Mouse (Mus musculus) small intestine, adult 2 months (tissue): ENCODE data around the gene Phactr3. TPM values are rescaled to one million over a fixed set of nuclear protein-coding genes. Genes with fewer than 3 reads are reported as not detected.

Experiments used
- H3K27ac ChIP-seq: fragments of 200-500 bp; 2 replicates; pipeline ENCODE4 v1.5.1; 2012; ENCODE audit warnings: low read depth, low read length, control low read depth, inconsistent platforms; ENCODE audit not compliant: insufficient read depth
- H3K27me3 ChIP-seq: fragments of 200-500 bp; 2 replicates; pipeline ENCODE4 v1.6.1; 2012; ENCODE audit warnings: mild to moderate bottlenecking, moderate library complexity, low read length, inconsistent platforms; ENCODE audit not compliant: control insufficient read depth, insufficient read depth
- H3K36me3 ChIP-seq: fragments of 200-500 bp; 2 replicates; pipeline ENCODE4 v1.6.1; 2012; ENCODE audit warnings: mild to moderate bottlenecking, low read length, control low read depth, inconsistent platforms; ENCODE audit not compliant: control insufficient read depth, insufficient read depth
- H3K4me1 ChIP-seq: fragments of 200-500 bp; 2 replicates; pipeline ENCODE4 v1.6.1; 2012; ENCODE audit warnings: low read length, inconsistent platforms, mixed read lengths; ENCODE audit not compliant: control insufficient read depth, insufficient read depth, insufficient read length
- H3K4me3 ChIP-seq: fragments of 200-500 bp; 2 replicates; pipeline ENCODE4 v1.5.1; 2012; ENCODE audit warnings: low read depth, mild to moderate bottlenecking, control low read depth, inconsistent platforms, low read length, moderate library complexity
- CTCF ChIP-seq: fragments of 200-500 bp; IDR thresholded peaks from 2 replicates; pipeline ENCODE4 v1.5.1; 2012; ENCODE audit warnings: low read depth, mild to moderate bottlenecking, control low read depth, inconsistent platforms, low read length, moderate library complexity, mixed read lengths; ENCODE audit not compliant: insufficient replicate concordance, insufficient read length; ENCODE audit errors: extremely low read depth
- POLR2A ChIP-seq: fragments of 200-500 bp; IDR thresholded peaks from 2 replicates; pipeline ENCODE4 v1.6.1; 2012; ENCODE audit warnings: low read depth, mild to moderate bottlenecking, control low read depth, inconsistent platforms, low read length, moderate library complexity
- WGBS: fragments of 180-500 bp; shearing (Covaris S2); methylation state at CpG from one replicate; pipeline ENCODE4 v1.1.7; 2018; 5-methylcytosine and 5-hydroxymethylcytosine counted together
- polyA plus RNA-seq: library from polyadenylated mRNA; depleted of rRNA; stranded (reverse); fragments of >200 nt; gene quantifications from 2 replicates; pipeline ENCODE4 v1.2.3, GENCODE M21; 2012

Gene Phactr3
- polyA plus RNA-seq, 1 experiment: 0.10 TPM

DNA sequence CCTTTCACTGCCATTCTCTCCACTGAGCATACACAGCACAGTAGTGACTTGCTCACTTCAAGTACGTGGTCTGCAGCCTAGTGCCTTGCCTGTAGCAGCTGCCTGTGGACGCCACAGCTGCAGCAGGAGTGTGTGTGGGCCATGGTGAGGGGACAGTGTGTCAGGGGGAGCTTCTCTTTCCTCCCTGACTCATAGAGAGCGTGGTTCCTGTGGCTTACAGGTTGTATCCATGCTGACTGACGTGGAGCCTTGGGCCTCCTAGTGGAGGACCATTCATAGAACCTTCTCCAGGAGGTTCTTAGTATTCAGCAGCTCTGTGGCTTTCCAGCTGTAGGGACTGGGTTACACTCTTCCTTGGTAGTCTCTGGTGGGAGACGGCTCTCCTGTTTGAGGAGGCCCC lies 9.8 kb downstream of the Phactr3 start:
- Histone ChIP-seq H3K27ac (no peak overlapping the region), H3K36me3 (no peaks in the 10 kb centered on the region), H3K4me3 (no peak overlapping the region), H3K27me3 (no peaks in the 10 kb centered on the region), H3K4me1 (no peaks in the 10 kb centered on the region)
- WGBS: 55% methylated on average over 5 of the region's 5 CpGs
- no peak for TF ChIP-seq POLR2A
- TF ChIP-seq CTCF: no peak

DNA sequence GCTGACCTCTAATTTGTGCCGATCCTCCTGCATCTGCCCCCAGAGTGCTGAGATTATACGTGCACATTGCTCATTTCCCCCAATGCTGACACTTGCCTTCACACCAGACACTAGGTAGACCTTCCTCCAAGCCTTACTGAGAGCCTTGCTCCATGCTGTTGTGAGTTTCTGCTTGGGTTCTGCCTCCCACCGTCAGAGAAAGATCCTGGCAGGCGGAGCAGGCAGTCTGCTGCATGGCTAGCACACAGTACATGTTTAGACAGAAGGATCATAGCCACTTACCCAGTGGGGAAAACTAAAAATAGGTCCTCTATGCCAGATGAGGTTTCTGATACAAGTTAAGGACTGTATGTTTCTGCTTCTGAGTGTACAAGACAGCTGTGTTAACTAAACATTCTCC lies 10.4 kb downstream of the Phactr3 start:
- H3K4me3 ChIP-seq: no peak overlapping the region
- WGBS: 57% methylated on average over 4 of the region's 4 CpGs
- H3K4me1 ChIP-seq: no peaks in the 10 kb centered on the region
- H3K27ac ChIP-seq: no peak overlapping the region
- H3K27me3 ChIP-seq: no peaks in the 10 kb centered on the region
- TF ChIP-seq POLR2A: no peak
- TF ChIP-seq CTCF: no peak
- no peaks in the 10 kb centered on the region for H3K36me3 ChIP-seq

DNA sequence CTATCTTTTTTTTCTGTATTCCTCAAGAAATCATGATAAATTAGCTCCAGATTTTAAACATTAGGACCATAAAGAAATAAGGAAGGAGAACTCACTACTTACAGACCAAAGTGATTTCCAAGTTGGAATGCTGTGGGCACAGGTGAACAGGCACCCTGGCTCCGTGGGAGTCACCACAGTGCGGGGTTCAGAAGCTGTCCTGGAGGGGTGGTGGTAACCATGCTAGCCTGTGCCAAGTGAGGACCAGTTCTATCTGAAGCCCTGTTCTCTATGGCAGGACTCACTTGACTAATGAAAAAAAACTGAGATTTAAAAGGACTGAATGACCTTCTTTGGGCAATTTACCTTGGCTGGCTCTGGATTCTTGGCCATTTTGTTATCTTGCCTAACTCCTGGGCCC lies 10.9 kb downstream of the Phactr3 start:
- Histone ChIP-seq H3K4me3 (no peak overlapping the region), H3K27ac (no peak overlapping the region), H3K4me1 (no peaks in the 10 kb centered on the region), H3K27me3 (no peaks in the 10 kb centered on the region), H3K36me3 (no peaks in the 10 kb centered on the region)
- TF ChIP-seq CTCF (no peak), POLR2A (no peak)
- 60% methylated on average over 2 of the region's 2 CpGs for WGBS

DNA sequence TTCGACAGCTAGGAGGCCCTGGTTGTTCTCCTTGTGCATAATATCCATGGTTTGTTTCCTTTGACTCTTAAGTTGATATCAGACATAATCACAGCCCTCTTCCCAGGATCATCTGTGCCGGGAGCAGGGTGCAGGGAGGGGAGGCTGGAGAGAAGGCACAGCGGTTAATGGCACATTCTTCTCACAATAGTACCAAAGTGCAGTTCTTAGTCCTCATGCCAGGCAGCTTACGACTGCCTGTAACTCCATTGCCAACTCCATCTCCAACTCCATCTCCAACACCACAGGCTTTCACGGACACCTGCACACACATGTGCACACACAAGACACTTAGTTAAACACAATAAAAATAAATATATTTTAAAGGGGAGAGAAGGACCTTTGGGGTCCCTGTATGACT lies 11.8 kb downstream of the Phactr3 start:
- WGBS: 73% methylated on average over 5 of the region's 5 CpGs

DNA sequence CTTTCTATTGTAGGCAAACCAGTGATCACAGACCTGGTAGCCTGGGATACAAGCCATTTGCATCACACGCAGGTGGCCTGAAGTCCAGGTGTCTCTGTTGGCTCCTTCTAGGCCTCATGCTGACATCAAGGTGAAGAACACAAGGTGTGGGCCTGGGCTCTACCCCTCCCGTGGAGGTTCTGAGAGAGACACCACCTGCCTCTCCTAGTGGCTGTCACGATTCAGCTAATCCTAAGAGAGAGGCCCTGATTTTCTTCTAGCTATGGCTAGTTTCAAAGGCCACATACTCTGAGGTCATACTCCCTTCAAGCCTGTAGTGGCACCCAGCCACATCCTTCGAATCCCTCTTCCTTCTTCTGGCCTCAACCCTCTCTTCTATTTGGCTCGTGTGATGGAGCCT lies 12.2 kb downstream of the Phactr3 start:
- Histone ChIP-seq H3K27me3 (no peaks in the 10 kb centered on the region), H3K27ac (no peak overlapping the region), H3K4me3 (no peak overlapping the region), H3K36me3 (no peaks in the 10 kb centered on the region), H3K4me1 (no peaks in the 10 kb centered on the region)
- TF ChIP-seq POLR2A (no peak), CTCF (no peak)
- 57% methylated on average over 5 of the region's 5 CpGs for WGBS

More for the DNA sequence above, 11.8 kb downstream of the Phactr3 start:
- H3K27ac ChIP-seq: no peak overlapping the region
- H3K27me3 ChIP-seq: no peaks in the 10 kb centered on the region
- TF ChIP-seq CTCF: no peak
- no peak for TF ChIP-seq POLR2A
- no peaks in the 10 kb centered on the region for H3K4me1 ChIP-seq
- no peak overlapping the region for H3K4me3 ChIP-seq
- H3K36me3 ChIP-seq: no peaks in the 10 kb centered on the region

DNA sequence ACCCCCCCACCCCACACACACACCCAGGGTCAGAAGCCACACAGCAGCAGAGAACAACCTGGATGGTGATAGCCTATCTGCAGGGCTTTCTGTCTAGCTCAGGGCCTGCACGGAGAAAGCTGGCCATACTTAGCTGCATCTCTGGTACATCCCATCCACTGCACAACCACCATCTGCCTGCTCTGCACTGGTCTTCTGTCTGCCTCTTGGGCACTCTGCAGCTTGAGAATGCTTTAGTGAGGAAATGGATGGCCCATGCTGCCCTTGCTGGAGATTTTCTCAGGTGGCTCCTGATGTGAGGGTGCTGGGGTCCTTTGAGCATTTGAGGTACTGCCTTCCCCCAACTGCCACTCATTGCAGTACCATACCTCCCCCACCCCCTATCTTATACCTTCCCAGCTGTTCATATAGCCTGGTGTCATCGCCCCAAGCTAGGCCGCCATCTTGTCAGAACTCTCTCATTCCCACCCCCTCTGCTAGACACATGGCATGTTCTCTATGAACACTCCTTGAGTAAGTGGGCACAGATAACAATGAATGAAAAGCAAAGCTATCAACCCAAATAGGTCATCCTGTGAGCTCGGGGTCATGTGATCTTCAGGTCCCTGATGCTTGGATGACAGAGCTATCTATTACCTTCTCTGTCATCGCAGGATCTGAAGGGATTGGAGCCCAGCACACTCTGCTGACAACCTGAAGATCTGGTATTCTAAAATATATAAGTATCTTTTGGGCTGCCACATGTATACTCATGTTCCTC lies 13.0 kb downstream of the Phactr3 start:
- Histone ChIP-seq H3K4me3 (no peak overlapping the region), H3K4me1 (no peaks in the 10 kb centered on the region), H3K27me3 (no peaks in the 10 kb centered on the region), H3K27ac (no peak overlapping the region), H3K36me3 (no peaks in the 10 kb centered on the region)
- TF ChIP-seq POLR2A (no peak), CTCF (no peak)
- WGBS: 88% methylated on average over 5 of the region's 5 CpGs

DNA sequence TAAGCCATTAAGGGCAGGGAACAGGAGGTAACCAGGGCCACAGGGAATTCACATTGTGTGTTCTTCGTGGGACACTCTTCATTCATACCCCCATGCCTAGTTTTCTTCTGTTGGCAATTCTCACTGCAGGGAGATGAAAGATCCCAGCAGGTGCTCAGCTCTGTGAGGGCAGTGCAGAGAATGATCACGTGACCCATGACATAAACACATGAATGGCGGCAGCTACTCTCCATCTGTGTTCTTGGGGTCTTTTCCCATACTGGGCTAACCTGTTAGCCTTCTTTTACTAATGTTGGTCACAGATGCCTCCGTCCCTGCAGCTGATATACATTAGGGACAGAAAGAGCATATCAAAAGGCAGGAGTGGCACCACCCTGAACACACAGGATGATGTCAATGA lies 16.9 kb downstream of the Phactr3 start:
- Histone ChIP-seq H3K4me3 (no peak overlapping the region), H3K36me3 (no peaks in the 10 kb centered on the region), H3K27ac (no peak overlapping the region), H3K27me3 (no peaks in the 10 kb centered on the region), H3K4me1 (no peaks in the 10 kb centered on the region)
- TF ChIP-seq CTCF: no peak
- TF ChIP-seq POLR2A: no peak
- 33% methylated on average over 4 of the region's 4 CpGs for WGBS
